Mouse (Mus musculus) intestine, embryonic 15.5 days (tissue): ENCODE data around the gene Txndc5. TPM values are rescaled to one million over a fixed set of nuclear protein-coding genes. Genes with fewer than 3 reads are reported as not detected.

ENCODE experiments used
- ATAC-seq: fragments of 200-750 bp; cut with Nextera tagmentation; 2 replicates; pipeline ENCODE4 v1.8.0; 2017; ENCODE audit warnings: moderate TSS enrichment, moderate library complexity
- H3K27ac ChIP-seq: fragments of 300-500 bp; sonication (generic); 2 replicates; pipeline ENCODE4 v1.5.1; 2015; ENCODE audit warnings: mild to moderate bottlenecking, inconsistent platforms
- H3K27me3 ChIP-seq: fragments of 300-500 bp; sonication (generic); replicated peaks from 2 replicates; pipeline ENCODE4 v1.6.1; 2015; ENCODE audit warnings: inconsistent platforms
- H3K36me3 ChIP-seq: fragments of 300-500 bp; sonication (generic); 2 replicates; pipeline ENCODE4 v1.6.1; 2015; ENCODE audit warnings: inconsistent platforms
- H3K4me1 ChIP-seq: fragments of 300-500 bp; sonication (generic); replicated peaks from 2 replicates; pipeline ENCODE4 v1.6.1; 2015; ENCODE audit warnings: inconsistent platforms
- H3K4me2 ChIP-seq: fragments of 300-500 bp; sonication (generic); replicated peaks from 2 replicates; pipeline ENCODE4 v1.6.1; 2015; ENCODE audit warnings: mild to moderate bottlenecking, inconsistent platforms
- H3K4me3 ChIP-seq: fragments of 300-500 bp; sonication (generic); replicated peaks from 2 replicates; pipeline ENCODE4 v1.5.1; 2015; ENCODE audit warnings: inconsistent platforms
- H3K9ac ChIP-seq: fragments of 300-500 bp; sonication (generic); 2 replicates; pipeline ENCODE4 v1.6.1; 2015; ENCODE audit warnings: inconsistent platforms
- H3K9me3 ChIP-seq: fragments of 300-500 bp; sonication (generic); 2 replicates; pipeline ENCODE4 v1.6.1; 2016; ENCODE audit warnings: inconsistent platforms
- WGBS: fragments of 180-500 bp; shearing (Covaris S2); methylation state at CpG from one replicate; pipeline ENCODE4 v1.1.7; 2015; 5-methylcytosine and 5-hydroxymethylcytosine counted together
- polyA plus RNA-seq: library from polyadenylated mRNA; unstranded; fragments of >200 nt; fragmentation: Nextera tagmentation; extraction: Ambion mirVana; gene quantifications from 2 replicates; pipeline ENCODE4 v1.2.1, GENCODE M21; 2015

Gene Txndc5
- polyA plus RNA-seq, 1 experiment from 2014 or later, result 245 TPM

DNA sequence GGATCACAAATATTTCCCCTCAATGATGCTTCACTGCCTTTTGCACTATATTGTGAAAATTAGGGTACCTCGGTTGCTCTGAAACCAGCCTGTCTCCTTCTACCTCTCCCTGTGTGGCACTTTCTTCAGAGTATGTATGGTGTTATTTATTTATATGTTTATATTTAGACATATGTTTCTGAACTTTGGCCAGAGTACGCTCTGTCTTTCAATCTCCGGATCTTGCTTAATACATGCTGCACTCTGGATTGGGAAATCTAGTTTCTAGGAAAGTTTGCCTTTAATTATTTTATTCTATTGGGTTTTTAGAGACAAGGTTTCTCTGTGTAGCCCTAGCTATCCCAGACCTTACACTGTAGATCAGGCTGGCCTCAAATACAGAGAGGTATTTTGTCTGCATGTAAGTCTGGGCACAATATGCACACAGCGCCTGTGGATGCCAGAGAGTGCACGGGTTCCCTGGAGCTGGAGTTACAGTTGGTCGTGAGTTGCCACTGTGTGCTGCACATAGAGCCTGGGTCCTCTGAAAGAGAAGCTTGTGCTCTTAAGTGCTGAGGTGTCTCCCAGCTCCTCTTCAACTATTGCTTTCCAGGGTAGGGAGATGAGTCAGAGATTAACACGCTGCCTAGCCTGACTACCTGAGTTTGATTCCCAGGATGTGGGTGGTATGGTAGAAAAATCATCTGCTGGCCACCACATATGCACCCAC lies 10.7 kb upstream of the Txndc5 start:
- H3K27ac ChIP-seq, result no peak overlapping the region
- H3K9me3 ChIP-seq, result no peaks in the 10 kb centered on the region
- WGBS, result 86% methylated on average over 7 of the region's 7 CpGs
- H3K4me2 ChIP-seq, result no peak overlapping the region
- no peak overlapping the region for H3K4me3 ChIP-seq
- ATAC-seq, result no peak
- H3K4me1 ChIP-seq, result no peaks in the 10 kb centered on the region
- no peaks in the 10 kb centered on the region for H3K27me3 ChIP-seq
- no peaks in the 10 kb centered on the region for H3K36me3 ChIP-seq
- no peak overlapping the region for H3K9ac ChIP-seq

DNA sequence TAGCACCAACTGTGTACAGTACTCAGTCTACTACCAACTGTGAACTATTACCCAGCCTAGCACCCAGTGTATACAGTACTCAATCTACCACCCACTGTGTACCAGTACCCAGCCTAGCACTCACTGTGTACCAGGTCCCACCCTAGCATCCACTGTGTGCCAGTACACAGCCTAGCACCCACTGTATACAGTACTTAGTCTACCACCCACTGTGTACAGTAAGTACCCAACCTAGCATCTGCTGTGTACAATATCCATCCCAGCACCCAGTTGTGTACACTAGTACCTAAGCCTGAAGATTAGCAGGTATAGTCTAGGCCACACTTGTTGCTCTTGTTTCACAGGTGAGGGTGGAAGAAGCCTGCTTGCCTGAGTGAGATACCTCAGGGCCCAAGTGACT lies 8.9 kb upstream of the Txndc5 start:
- no peak for ATAC-seq
- no peaks in the 10 kb centered on the region for H3K4me1 ChIP-seq
- no peaks in the 10 kb centered on the region for H3K9me3 ChIP-seq

DNA sequence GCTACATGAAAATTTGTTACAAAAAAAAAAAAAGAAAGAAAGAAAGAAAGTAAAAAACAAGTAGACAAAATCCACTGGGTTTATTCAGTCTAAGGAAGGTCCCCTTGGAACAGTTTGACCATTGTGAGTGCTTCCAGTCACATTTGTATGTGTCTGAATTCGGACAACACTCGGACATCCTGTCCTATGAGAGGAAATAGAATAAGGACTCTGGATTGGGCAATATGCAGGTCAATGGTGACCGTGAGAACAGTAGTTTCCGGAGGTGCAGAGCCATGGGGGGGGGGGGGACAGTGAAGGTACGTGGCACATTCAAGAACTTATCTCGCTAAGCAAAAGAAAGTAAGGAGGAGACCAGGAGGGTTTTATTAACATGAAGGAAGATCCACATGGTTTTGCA lies 6.1 kb upstream of the Txndc5 start:
- Histone ChIP-seq H3K27ac (no peak overlapping the region), H3K27me3 (no peaks in the 10 kb centered on the region), H3K4me2 (no peak overlapping the region), H3K9me3 (no peaks in the 10 kb centered on the region), H3K9ac (no peak overlapping the region), H3K4me1 (no peaks in the 10 kb centered on the region), H3K4me3 (no peak overlapping the region), H3K36me3 (no peaks in the 10 kb centered on the region)
- WGBS, result 78% methylated on average over 6 of the region's 6 CpGs
- ATAC-seq, result no peak

More for the DNA sequence above, 8.9 kb upstream of the Txndc5 start:
- H3K9ac ChIP-seq, result no peak overlapping the region
- no peak overlapping the region for H3K4me3 ChIP-seq
- H3K27ac ChIP-seq, result no peak overlapping the region
- no peak overlapping the region for H3K4me2 ChIP-seq
- H3K27me3 ChIP-seq, result no peaks in the 10 kb centered on the region
- no peaks in the 10 kb centered on the region for H3K36me3 ChIP-seq

DNA sequence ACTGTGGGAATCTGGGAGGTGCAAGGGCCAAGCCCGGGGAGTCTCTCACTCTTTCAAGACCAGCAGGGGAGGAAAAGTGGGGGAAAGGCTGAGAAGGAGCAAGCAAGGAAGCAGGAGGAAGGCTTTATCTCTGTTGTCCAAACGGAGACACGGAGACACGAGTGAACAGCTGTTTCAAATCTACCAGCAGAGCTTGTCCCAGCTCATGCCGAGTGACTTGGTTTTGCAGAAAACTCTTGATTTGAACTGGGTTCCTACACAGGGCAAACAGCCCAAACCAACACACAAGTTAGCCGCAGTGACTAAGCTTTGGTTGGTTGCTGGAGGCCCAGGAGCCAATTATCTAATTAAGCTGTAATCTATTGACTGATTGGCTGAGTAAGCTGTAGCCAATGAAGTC lies 5.4 kb upstream of the Txndc5 start:
- Histone ChIP-seq H3K36me3 (no peaks in the 10 kb centered on the region), H3K27me3 (no peaks in the 10 kb centered on the region), H3K9ac (no peak overlapping the region), H3K4me1 (no peaks in the 10 kb centered on the region; the same call in 1 of the 2 replicates), H3K4me3 (no peak overlapping the region), H3K4me2 (no peak overlapping the region), H3K9me3 (no peaks in the 10 kb centered on the region), H3K27ac (no peak overlapping the region)
- no peak for ATAC-seq
- 28% methylated on average over 6 of the region's 6 CpGs for WGBS

DNA sequence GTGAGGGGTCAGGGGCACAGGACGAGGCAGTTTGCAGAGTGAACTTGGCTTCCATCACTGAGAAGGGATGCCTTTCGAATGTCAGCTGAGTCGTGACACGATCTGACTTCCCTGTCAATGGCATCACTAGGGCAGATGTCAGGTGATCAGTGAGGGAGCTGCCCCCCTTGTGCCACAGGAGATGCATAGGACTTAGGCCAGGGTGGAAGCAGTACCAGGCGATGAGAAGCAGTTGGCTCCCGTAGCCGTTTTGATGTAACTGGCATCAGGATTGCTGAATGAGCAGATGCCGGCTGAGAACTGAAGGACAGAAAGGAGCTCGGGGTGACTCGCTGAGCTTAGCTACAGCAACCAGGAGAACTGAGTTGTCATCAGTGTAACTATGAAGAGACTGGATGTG lies 4.8 kb upstream of the Txndc5 start:
- no peak for ATAC-seq
- H3K4me1 ChIP-seq, result peaks cover 5% of the 10 kb centered on the region
- no peaks in the 10 kb centered on the region for H3K36me3 ChIP-seq
- no peak overlapping the region for H3K4me2 ChIP-seq
- no peak overlapping the region for H3K27ac ChIP-seq
- no peak overlapping the region for H3K4me3 ChIP-seq
- H3K9me3 ChIP-seq, result no peaks in the 10 kb centered on the region
- H3K27me3 ChIP-seq, result no peaks in the 10 kb centered on the region
- H3K9ac ChIP-seq, result no peak overlapping the region
- WGBS, result 82% methylated on average over 10 of the region's 10 CpGs

DNA sequence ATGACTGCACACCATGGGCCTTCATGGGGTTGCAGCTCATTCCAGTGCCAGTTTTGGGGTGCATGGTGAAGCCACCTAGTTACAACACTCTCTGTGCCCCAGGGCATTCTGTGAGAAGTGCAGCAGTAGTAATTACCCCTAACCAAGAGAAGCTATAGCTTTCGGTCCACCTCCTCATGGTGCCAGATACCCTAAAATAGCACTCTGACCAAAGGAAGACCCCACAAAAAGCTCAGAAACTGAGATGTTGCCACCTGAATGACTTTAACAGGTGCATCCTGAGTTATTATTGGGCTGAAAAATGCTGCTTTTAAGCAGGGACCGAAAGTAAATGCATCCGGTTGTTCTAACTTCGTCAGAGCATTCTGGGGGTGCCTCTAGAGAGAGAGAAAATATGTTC lies 2.9 kb upstream of the Txndc5 start:
- peaks cover 7% of the 10 kb centered on the region for H3K4me1 ChIP-seq
- H3K4me2 ChIP-seq, result no peak overlapping the region
- WGBS, result 92% methylated on average over 4 of the region's 4 CpGs
- no peaks in the 10 kb centered on the region for H3K9me3 ChIP-seq
- H3K36me3 ChIP-seq, result no peaks in the 10 kb centered on the region
- H3K27me3 ChIP-seq, result no peaks in the 10 kb centered on the region
- no peak overlapping the region for H3K4me3 ChIP-seq
- H3K9ac ChIP-seq, result no peak overlapping the region
- no peak overlapping the region for H3K27ac ChIP-seq
- ATAC-seq, result no peak

DNA sequence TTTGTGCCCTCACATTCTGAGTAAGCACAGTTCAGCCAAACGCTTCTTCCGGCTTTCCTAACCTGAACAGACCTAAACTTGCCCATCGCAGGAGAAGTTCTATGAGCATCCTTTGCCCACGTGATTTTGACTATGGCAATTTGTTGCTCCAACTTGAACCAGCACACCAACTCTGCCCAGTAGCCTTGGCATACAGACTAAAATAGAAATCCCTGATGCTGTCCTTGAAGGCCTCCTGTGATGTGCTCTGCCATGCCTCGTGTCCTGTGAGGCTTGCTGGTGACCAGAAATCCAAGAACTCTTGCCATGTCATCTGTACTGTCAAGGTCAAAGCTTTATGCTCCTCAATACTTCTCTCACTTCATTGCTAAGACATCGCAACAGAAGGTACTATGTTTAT lies 952 bp upstream of the Txndc5 start:
- no peak overlapping the region for H3K9ac ChIP-seq

DNA sequence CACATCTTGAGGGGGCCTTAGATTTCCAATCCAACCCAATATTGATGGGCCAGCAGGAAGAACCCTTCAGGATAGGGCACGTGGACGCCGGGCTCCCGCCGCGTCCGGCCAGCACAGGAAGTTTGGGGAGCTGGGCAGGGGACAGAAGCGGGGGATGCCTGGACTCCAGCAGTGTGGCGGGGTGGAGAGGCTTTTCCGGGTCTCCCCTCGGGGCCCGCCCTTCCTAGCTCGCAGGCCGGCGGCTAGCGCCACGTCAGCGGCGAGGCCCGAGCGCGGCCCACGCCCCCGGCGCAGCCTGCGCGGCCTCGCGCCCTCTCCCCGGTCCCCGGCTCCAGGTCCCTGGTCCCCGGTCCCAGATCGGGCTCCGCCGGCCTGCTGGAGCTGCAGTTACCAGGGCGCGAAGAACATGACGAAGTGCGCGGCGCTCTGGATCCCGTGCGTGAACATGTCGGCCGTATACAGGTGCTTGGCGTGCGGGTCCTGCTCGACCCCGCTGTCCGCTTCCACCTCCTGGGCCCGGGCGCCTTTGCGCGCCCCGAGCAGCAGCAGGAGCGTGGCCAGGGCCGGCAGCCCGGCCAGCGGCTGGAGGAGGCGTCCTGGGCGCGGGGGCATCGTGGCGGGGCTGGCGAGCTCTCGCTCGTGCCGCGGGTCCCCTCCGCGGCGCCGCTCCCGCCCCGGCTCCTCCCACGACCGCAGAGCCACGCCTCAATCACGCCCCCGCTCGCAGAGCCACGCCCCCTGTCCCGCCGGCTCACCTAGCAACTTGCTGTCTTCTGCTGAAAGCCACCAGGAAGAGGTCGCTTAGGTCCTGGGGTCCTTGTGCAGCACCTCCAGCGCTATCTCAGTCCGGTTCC lies 600 bp downstream of the Txndc5 start:
- peaks cover 20% of the 10 kb centered on the region for H3K4me1 ChIP-seq
- peak overlapping the region; percentile 98 for H3K4me3 ChIP-seq
- peak; percentile 95 for ATAC-seq
- WGBS, result under 1% methylated on average over 84 of the region's 87 CpGs
- H3K4me2 ChIP-seq, result peak overlapping the region; percentile 81
- H3K9ac ChIP-seq, result peak overlapping the region; percentile 93
- H3K36me3 ChIP-seq, result 0 out of 2 replicates have a peak, but pooled peaks cover 2% of the 10 kb centered on the region
- no peaks in the 10 kb centered on the region for H3K9me3 ChIP-seq
- no peaks in the 10 kb centered on the region for H3K27me3 ChIP-seq
- H3K27ac ChIP-seq, result peak overlapping the region; percentile 95

More for the DNA sequence above, 952 bp upstream of the Txndc5 start:
- no peak for ATAC-seq
- Histone ChIP-seq H3K4me3 (no peak overlapping the region), H3K27ac (no peak overlapping the region), H3K36me3 (no peaks in the 10 kb centered on the region), H3K27me3 (no peaks in the 10 kb centered on the region), H3K4me2 (no peak overlapping the region), H3K4me1 (peaks cover 20% of the 10 kb centered on the region), H3K9me3 (no peaks in the 10 kb centered on the region)
- WGBS, result 85% methylated on average over 6 of the region's 6 CpGs

DNA sequence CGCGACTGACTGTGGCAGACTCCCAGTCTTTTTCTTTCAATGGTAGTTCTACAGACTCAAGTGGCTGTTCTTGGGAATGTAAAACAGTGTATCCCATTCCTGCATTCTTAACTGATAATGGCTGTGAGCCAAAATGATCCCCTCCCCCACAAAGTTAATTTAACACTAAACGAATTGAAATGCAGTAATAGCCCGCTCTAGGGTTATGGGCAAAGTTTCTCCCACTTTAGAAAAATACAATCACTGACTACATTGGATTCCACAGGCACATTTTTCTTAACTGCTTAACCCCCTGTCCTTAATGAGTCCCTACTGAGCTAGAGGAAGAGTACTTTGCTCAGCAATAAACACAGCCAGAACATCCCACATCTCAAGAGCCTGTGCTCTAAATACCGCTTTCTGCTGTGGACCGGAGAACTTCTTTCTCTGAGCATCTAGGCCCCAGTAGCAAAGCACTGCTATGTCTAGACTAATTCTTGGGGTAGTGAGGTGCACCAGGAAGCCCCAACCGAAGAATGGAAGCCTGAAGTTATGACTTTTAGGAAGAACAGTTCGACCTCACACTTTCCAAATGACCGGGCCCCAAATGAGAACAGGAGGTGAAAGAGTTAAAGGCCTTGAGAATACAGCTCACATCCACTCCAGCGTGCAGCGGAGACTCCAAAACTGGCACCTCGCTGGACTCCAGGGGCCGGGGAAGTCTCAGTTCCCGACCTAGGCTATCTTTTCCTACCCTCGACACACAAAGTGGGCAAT lies 1.4 kb downstream of the Txndc5 start:
- Histone ChIP-seq H3K9me3 (no peaks in the 10 kb centered on the region), H3K27me3 (no peaks in the 10 kb centered on the region), H3K4me1 (peaks cover 20% of the 10 kb centered on the region), H3K9ac (peak overlapping the region; percentile 93), H3K4me2 (peak overlapping the region; percentile 81), H3K36me3 (0 out of 2 replicates have a peak, but pooled peaks cover 3% of the 10 kb centered on the region), H3K27ac (peak overlapping the region; percentile 95), H3K4me3 (peak overlapping the region; percentile 98)
- 4% methylated on average over 15 of the region's 15 CpGs for WGBS
- ATAC-seq, result peak; percentile 34

DNA sequence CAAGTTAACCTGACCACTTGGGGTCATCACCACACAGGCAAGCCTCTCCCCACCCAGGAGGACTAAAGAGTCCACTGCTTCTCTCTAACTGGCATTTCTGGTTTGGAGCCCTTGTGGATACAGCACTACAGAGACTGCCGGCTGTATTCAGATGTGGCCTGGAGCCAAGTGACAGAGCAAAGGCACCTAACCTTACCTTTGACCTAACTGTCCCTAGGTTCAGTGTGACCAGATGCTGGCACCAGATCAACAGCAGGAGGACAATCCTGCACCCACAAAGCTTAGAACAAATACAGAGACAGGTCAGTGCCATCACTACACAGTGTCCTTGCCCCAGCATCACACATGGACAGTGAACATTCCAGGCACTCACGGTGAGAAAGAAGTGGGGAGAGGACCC lies 2.5 kb downstream of the Txndc5 start:
- WGBS, result 61% methylated on average over 2 of the region's 2 CpGs
- no peak for ATAC-seq
- Histone ChIP-seq H3K9ac (no peak overlapping the region), H3K36me3 (peaks cover 8% of the 10 kb centered on the region; the same call in 1 of the 2 replicates), H3K9me3 (no peaks in the 10 kb centered on the region), H3K4me2 (peak overlapping the region; percentile 81), H3K4me1 (peaks cover 20% of the 10 kb centered on the region), H3K4me3 (no peak overlapping the region), H3K27ac (no peak overlapping the region), H3K27me3 (no peaks in the 10 kb centered on the region)

DNA sequence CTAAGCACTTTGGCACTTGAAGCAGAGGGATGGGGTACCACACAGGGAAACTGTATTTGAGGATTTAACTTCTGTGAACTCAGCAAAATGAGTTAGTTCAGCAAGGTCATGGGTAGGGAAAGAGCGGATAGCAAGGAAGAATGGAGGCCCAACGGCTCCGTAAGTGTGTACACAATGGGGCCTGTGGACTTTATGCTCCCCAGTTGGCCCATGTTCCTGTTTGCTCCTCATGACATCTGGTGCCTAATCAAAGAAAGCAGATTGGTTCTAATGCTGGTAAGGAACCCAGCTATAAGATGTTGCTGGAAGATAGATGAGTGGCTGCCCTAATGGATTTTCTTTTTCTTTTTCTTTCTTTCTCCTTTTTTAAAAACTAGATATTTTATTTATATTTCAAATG lies 3.4 kb downstream of the Txndc5 start:
- Histone ChIP-seq H3K4me3 (no peak overlapping the region), H3K9me3 (no peaks in the 10 kb centered on the region), H3K27ac (no peak overlapping the region), H3K4me2 (no peak overlapping the region), H3K36me3 (peaks cover 8% of the 10 kb centered on the region; the same call in 1 of the 2 replicates), H3K4me1 (peaks cover 20% of the 10 kb centered on the region), H3K9ac (no peak overlapping the region), H3K27me3 (no peaks in the 10 kb centered on the region)
- ATAC-seq, result no peak
- 64% methylated on average over 3 of the region's 3 CpGs for WGBS

DNA sequence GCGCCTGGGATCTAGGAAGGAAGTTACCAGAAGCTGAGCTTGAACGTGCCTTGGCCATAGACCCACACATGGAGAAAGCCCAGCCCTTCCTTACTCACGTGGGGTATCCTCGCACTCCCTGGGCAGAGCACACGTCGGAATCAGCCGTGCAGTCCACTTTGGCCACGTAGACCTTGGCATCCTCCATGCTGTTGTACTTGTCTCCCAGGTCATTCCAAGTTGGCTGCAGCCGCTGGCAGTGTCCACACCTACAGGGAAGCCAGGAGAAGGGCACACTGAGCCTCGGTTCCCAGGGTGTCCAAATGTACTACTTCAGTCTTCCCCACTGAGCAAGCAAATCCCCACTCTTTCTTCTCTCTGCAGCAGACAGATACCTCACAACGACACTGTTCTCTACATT lies 5.4 kb downstream of the Txndc5 start:
- Histone ChIP-seq H3K27me3 (no peaks in the 10 kb centered on the region), H3K4me3 (no peak overlapping the region), H3K4me1 (peaks cover 14% of the 10 kb centered on the region), H3K36me3 (peaks cover 23% of the 10 kb centered on the region), H3K9ac (no peak overlapping the region), H3K4me2 (no peak overlapping the region), H3K27ac (no peak overlapping the region), H3K9me3 (no peaks in the 10 kb centered on the region)
- no peak for ATAC-seq
- WGBS, result 89% methylated on average over 11 of the region's 11 CpGs
